In genomic region chr10:80751188-80751832, GRCm38 (mm10) we compare ENCODE assay signal across 8 mouse cellular contexts. TPM values are rescaled to one million over a fixed set of nuclear protein-coding genes. Genes with fewer than 3 reads are reported as not detected.
DNase-seq lines count a peak whose midpoint lies in the region; ATAC-seq lines count a peak whose summit lies in the region.

No protein-coding gene starts in this region.

- H3K36me3 ChIP-seq in hindbrain, embryonic 14.5 days (replicated peaks; ENCODE audit: control insufficient read depth, insufficient read depth), result no peaks in the 10 kb centered on the region
- H3K36me3 ChIP-seq in limb, embryonic 10.5 days, result no peaks in the 10 kb centered on the region
- no peaks in the 10 kb centered on the region for H3K36me3 ChIP-seq in midbrain, embryonic 10.5 days
- no peaks in the 10 kb centered on the region for H3K36me3 ChIP-seq in stomach, embryonic 16.5 days (ENCODE audit: control insufficient read depth, insufficient read depth, low read length)

- H3K9me3 ChIP-seq in hindbrain, embryonic 14.5 days (ENCODE audit: control insufficient read depth, low read length), result no peaks in the 10 kb centered on the region
- no peaks in the 10 kb centered on the region for H3K9me3 ChIP-seq in limb, embryonic 10.5 days (replicated peaks)
- H3K9me3 ChIP-seq in midbrain, embryonic 10.5 days (replicated peaks), result no peaks in the 10 kb centered on the region
- H3K9me3 ChIP-seq in stomach, embryonic 16.5 days (replicated peaks; ENCODE audit: control insufficient read depth, low read length), result no peaks in the 10 kb centered on the region

- peak overlapping the region; percentile 24 for H3K4me2 ChIP-seq in hindbrain, embryonic 14.5 days (replicated peaks)
- H3K4me2 ChIP-seq in stomach, embryonic 16.5 days (ENCODE audit: low read depth, low read length), result peak overlapping the region; percentile 55

- H3K4me1 ChIP-seq in hindbrain, embryonic 14.5 days (replicated peaks; ENCODE audit: control insufficient read depth, insufficient read depth, low read length), result peaks cover 6% of the 10 kb centered on the region
- H3K4me1 ChIP-seq in limb, embryonic 10.5 days, result peaks cover 35% of the 10 kb centered on the region
- peaks cover 28% of the 10 kb centered on the region for H3K4me1 ChIP-seq in midbrain, embryonic 10.5 days
- H3K4me1 ChIP-seq in stomach, embryonic 16.5 days (ENCODE audit: control insufficient read depth, insufficient read depth, low read length), result peaks cover 25% of the 10 kb centered on the region

- ATAC-seq in hindbrain, embryonic 14.5 days (ENCODE audit: low FRiP score), result no peak
- peak; percentile 59 for ATAC-seq in stomach, embryonic 16.5 days (ENCODE audit: insufficient read depth, low FRiP score)

- DNase-seq in right cerebral cortex, adult 18-20 months, result peak; percentile 82
- no peak for DNase-seq in right cerebral cortex, postnatal 4 days
- DNase-seq in cerebellum, adult 9-10 months, result peak; percentile 64
- peak; percentile 91 for DNase-seq in gastrocnemius, adult 18-20 months (ENCODE audit: low spot score)
- DNase-seq in hindbrain, embryonic 14.5 days (ENCODE audit: low spot score), result no peak
- no peak for DNase-seq in limb, embryonic 10.5 days (ENCODE audit: low spot score)
- no peak for DNase-seq in midbrain, embryonic 10.5 days (ENCODE audit: low spot score)

- no peaks in the 10 kb centered on the region for H3K27me3 ChIP-seq in hindbrain, embryonic 14.5 days (ENCODE audit: control insufficient read depth, insufficient read depth, low read length)
- no peaks in the 10 kb centered on the region for H3K27me3 ChIP-seq in limb, embryonic 10.5 days (ENCODE audit: low read depth, poor library complexity, severe bottlenecking)
- H3K27me3 ChIP-seq in midbrain, embryonic 10.5 days (ENCODE audit: low read depth, poor library complexity, severe bottlenecking), result no peaks in the 10 kb centered on the region
- H3K27me3 ChIP-seq in stomach, embryonic 16.5 days (ENCODE audit: control insufficient read depth, insufficient read depth, low read length), result no peaks in the 10 kb centered on the region

- 18% methylated on average over 16 of the region's 16 CpGs for WGBS in hindbrain, embryonic 14.5 days
- WGBS in limb, embryonic 10.5 days, result 13% methylated on average over 16 of the region's 16 CpGs
- 18% methylated on average over 16 of the region's 16 CpGs for WGBS in midbrain, embryonic 10.5 days
- WGBS in stomach, embryonic 16.5 days, result 6% methylated on average over 16 of the region's 16 CpGs

- H3K9ac ChIP-seq in hindbrain, embryonic 14.5 days, result no peak overlapping the region
- peak overlapping the region; percentile 65 for H3K9ac ChIP-seq in stomach, embryonic 16.5 days (ENCODE audit: low read length)

- H3K4me3 ChIP-seq in hindbrain, embryonic 14.5 days (replicated peaks; ENCODE audit: low read length), result 0 out of 2 replicates have a peak overlapping the region, but pooled peaks have one; percentile 3
- H3K4me3 ChIP-seq in limb, embryonic 10.5 days, result peak overlapping the region; percentile 36
- H3K4me3 ChIP-seq in midbrain, embryonic 10.5 days, result peak overlapping the region; percentile 44
- peak overlapping the region; percentile 36 for H3K4me3 ChIP-seq in stomach, embryonic 16.5 days (replicated peaks; ENCODE audit: low read length)

- no peak overlapping the region for H3K27ac ChIP-seq in hindbrain, embryonic 14.5 days
- H3K27ac ChIP-seq in limb, embryonic 10.5 days, result no peak overlapping the region
- H3K27ac ChIP-seq in midbrain, embryonic 10.5 days (replicated peaks), result peak overlapping the region; percentile 57
- H3K27ac ChIP-seq in stomach, embryonic 16.5 days (ENCODE audit: low read length), result peak overlapping the region; percentile 96

RNA-seq across cellular contexts. Expression of gene Dot1l, which starts 3.7 kb away (rescaled TPM):
- 10 to 100 TPM; 13.6 to 20.8 TPM for total RNA-seq in gastrocnemius, adult 18-20 months (2021)
- 22.4 and 23.8 TPM in 2 replicates for polyA plus RNA-seq in hindbrain, embryonic 14.5 days (2014; fragmentation: Nextera tagmentation; extraction: Ambion mirVana)
- 26.4 and 28.3 TPM in 2 replicates for polyA plus RNA-seq in limb, embryonic 10.5 days (2016; fragmentation: Nextera tagmentation; extraction: Ambion mirVana)
- polyA plus RNA-seq in midbrain, embryonic 10.5 days (2016; fragmentation: Nextera tagmentation; extraction: Ambion mirVana), result 19.1 and 19.8 TPM in 2 replicates
- 11.8 and 13.9 TPM in 2 replicates for polyA plus RNA-seq in stomach, embryonic 16.5 days (2015; fragmentation: Nextera tagmentation; extraction: Ambion mirVana)

RNA-seq across cellular contexts. Expression of gene Ap3d1, which starts 9.2 kb away (rescaled TPM):
- total RNA-seq in gastrocnemius, adult 18-20 months (2021), result 10 to 100 TPM; 24.3 to 31.7 TPM
- 112 and 114 TPM in 2 replicates for polyA plus RNA-seq in hindbrain, embryonic 14.5 days (2014; fragmentation: Nextera tagmentation; extraction: Ambion mirVana)
- polyA plus RNA-seq in limb, embryonic 10.5 days (2016; fragmentation: Nextera tagmentation; extraction: Ambion mirVana), result 54.6 and 60.6 TPM in 2 replicates
- polyA plus RNA-seq in midbrain, embryonic 10.5 days (2016; fragmentation: Nextera tagmentation; extraction: Ambion mirVana), result 57.1 and 62.5 TPM in 2 replicates
- 62.5 and 66.3 TPM in 2 replicates for polyA plus RNA-seq in stomach, embryonic 16.5 days (2015; fragmentation: Nextera tagmentation; extraction: Ambion mirVana)

RNA-seq across cellular contexts. Expression of gene Sf3a2, which starts 46.7 kb away (rescaled TPM):
- 10 to 100 TPM; 27.3 to 27.6 TPM for total RNA-seq in gastrocnemius, adult 18-20 months (2021)
- 55.6 and 62.9 TPM in 2 replicates for polyA plus RNA-seq in hindbrain, embryonic 14.5 days (2014; fragmentation: Nextera tagmentation; extraction: Ambion mirVana)
- polyA plus RNA-seq in limb, embryonic 10.5 days (2016; fragmentation: Nextera tagmentation; extraction: Ambion mirVana), result 113 and 121 TPM in 2 replicates
- polyA plus RNA-seq in midbrain, embryonic 10.5 days (2016; fragmentation: Nextera tagmentation; extraction: Ambion mirVana), result 108 and 112 TPM in 2 replicates
- 51.3 and 53.7 TPM in 2 replicates for polyA plus RNA-seq in stomach, embryonic 16.5 days (2015; fragmentation: Nextera tagmentation; extraction: Ambion mirVana)

RNA-seq across cellular contexts. Expression of gene Plekhj1, which starts 47.1 kb away (rescaled TPM):
- total RNA-seq in gastrocnemius, adult 18-20 months (2021), result 10 to 100 TPM; 24.3 to 25.8 TPM
- 117 and 123 TPM in 2 replicates for polyA plus RNA-seq in hindbrain, embryonic 14.5 days (2014; fragmentation: Nextera tagmentation; extraction: Ambion mirVana)
- polyA plus RNA-seq in limb, embryonic 10.5 days (2016; fragmentation: Nextera tagmentation; extraction: Ambion mirVana), result 168 and 204 TPM in 2 replicates
- polyA plus RNA-seq in midbrain, embryonic 10.5 days (2016; fragmentation: Nextera tagmentation; extraction: Ambion mirVana), result 184 and 191 TPM in 2 replicates
- polyA plus RNA-seq in stomach, embryonic 16.5 days (2015; fragmentation: Nextera tagmentation; extraction: Ambion mirVana), result 102 and 114 TPM in 2 replicates

RNA-seq across cellular contexts. Expression of gene Izumo4, which starts 49.3 kb away (rescaled TPM):
- 1 to 10 TPM in 1 of 2 experiments, under 1 TPM in 1; 0.91 to 1.9 TPM for total RNA-seq in gastrocnemius, adult 18-20 months (2021)
- 20.0 and 20.4 TPM in 2 replicates for polyA plus RNA-seq in hindbrain, embryonic 14.5 days (2014; fragmentation: Nextera tagmentation; extraction: Ambion mirVana)
- polyA plus RNA-seq in limb, embryonic 10.5 days (2016; fragmentation: Nextera tagmentation; extraction: Ambion mirVana), result 8.6 and 10.8 TPM in 2 replicates
- polyA plus RNA-seq in midbrain, embryonic 10.5 days (2016; fragmentation: Nextera tagmentation; extraction: Ambion mirVana), result 8.9 and 15.7 TPM in 2 replicates
- polyA plus RNA-seq in stomach, embryonic 16.5 days (2015; fragmentation: Nextera tagmentation; extraction: Ambion mirVana), result 25.5 and 28.7 TPM in 2 replicates

Comparison
In these comparisons a context has a peak if more than half of its experiments do, and no peak if none do; other contexts are left out.
1. DNase-seq: peak in right cerebral cortex, adult 18-20 months (single experiment), cerebellum, adult 9-10 months (single experiment) and gastrocnemius, adult 18-20 months (single experiment); none in right cerebral cortex, postnatal 4 days (single experiment), hindbrain, embryonic 14.5 days (single experiment), limb, embryonic 10.5 days (single experiment) and midbrain, embryonic 10.5 days (single experiment).
2. H3K27ac ChIP-seq: peak in midbrain, embryonic 10.5 days (single experiment) and stomach, embryonic 16.5 days (single experiment); none in hindbrain, embryonic 14.5 days (single experiment) and limb, embryonic 10.5 days (single experiment).
3. Peak in every context shown above with its lines, with median percentiles within 50 percentile points of each other: H3K4me3 ChIP-seq.